Mouse (Mus musculus) stomach, embryonic 14.5 days (tissue): Measurements from ENCODE around the gene Slc17a8. TPM values are rescaled to one million over a fixed set of nuclear protein-coding genes. Genes with fewer than 3 reads are reported as not detected.
"Not testable (repeated sequence)": the region's sequence is repeated elsewhere in the genome, so short reads cannot be mapped to it uniquely, and the experiment has no call there.

Experiments
- ATAC-seq: fragments of 200-750 bp; cut with Nextera tagmentation; 2 replicates; pipeline ENCODE4 v1.8.0; 2017; ENCODE audit warnings: low read depth, moderate TSS enrichment; ENCODE audit not compliant: insufficient number of reproducible peaks, insufficient read depth, low FRiP score
- H3K27ac ChIP-seq: fragments of 300-500 bp; sonication (generic); 2 replicates; pipeline ENCODE4 v1.5.1; 2014; ENCODE audit warnings: mild to moderate bottlenecking, low read length, moderate library complexity, mixed read lengths
- H3K27me3 ChIP-seq: fragments of 300-500 bp; sonication (generic); 2 replicates; pipeline ENCODE4 v1.6.1; 2014; ENCODE audit warnings: low read length, control low read depth, mixed read lengths; ENCODE audit not compliant: control insufficient read depth, insufficient read depth
- H3K36me3 ChIP-seq: fragments of 300-500 bp; sonication (generic); 2 replicates; pipeline ENCODE4 v1.6.1; 2014; ENCODE audit warnings: mild to moderate bottlenecking, control low read depth, low read length, moderate library complexity, mixed read lengths; ENCODE audit not compliant: control insufficient read depth, insufficient read depth
- H3K4me1 ChIP-seq: fragments of 300-500 bp; sonication (generic); 2 replicates; pipeline ENCODE4 v1.6.1; 2014; ENCODE audit warnings: low read length, control low read depth, mixed read lengths; ENCODE audit not compliant: control insufficient read depth, insufficient read depth
- H3K4me2 ChIP-seq: fragments of 300-500 bp; sonication (generic); replicated peaks from 2 replicates; pipeline ENCODE4 v1.6.1; 2014; ENCODE audit warnings: low read depth, low read length, control low read depth
- H3K4me3 ChIP-seq: fragments of 300-500 bp; sonication (generic); 2 replicates; pipeline ENCODE4 v1.5.1; 2014; ENCODE audit warnings: low read depth, low read length, control low read depth
- H3K9ac ChIP-seq: fragments of 300-500 bp; sonication (generic); replicated peaks from 2 replicates; pipeline ENCODE4 v1.6.1; 2014; ENCODE audit warnings: low read depth, mild to moderate bottlenecking, control low read depth, low read length, moderate library complexity, mixed read lengths
- H3K9me3 ChIP-seq: fragments of 300-500 bp; sonication (generic); 2 replicates; pipeline ENCODE4 v1.6.1; 2016; ENCODE audit warnings: low read depth, low read length, control low read depth; ENCODE audit not compliant: control insufficient read depth
- WGBS: fragments of 180-500 bp; shearing (Covaris S2); extraction: QIAGEN DNeasy Blood & Tissue Kit; methylation state at CpG from one replicate; pipeline ENCODE4 v1.1.7; 2014; 5-methylcytosine and 5-hydroxymethylcytosine counted together
- polyA plus RNA-seq: library from polyadenylated mRNA; unstranded; fragments of >200 nt; fragmentation: Nextera tagmentation; extraction: Ambion mirVana; gene quantifications from 2 replicates; pipeline ENCODE4 v1.2.1, GENCODE M21; 2014

Slc17a8 gene
- not detected in 2 replicates for polyA plus RNA-seq

GRCm38 (mm10) chr10:89621129-89621528 lies at the start of gene Slc17a8:
Slc17a8 (minus strand) TSS chr10:89621253.
- Histone ChIP-seq H3K9ac (no peak within 1 kb of the TSS), H3K4me3 (no peak within 1 kb of the TSS), H3K27me3 (no peaks in the 10 kb centered on the region), H3K9me3 (no peaks in the 10 kb centered on the region), H3K4me1 (no peaks in the 10 kb centered on the region), H3K4me2 (no peak within 1 kb of the TSS), H3K36me3 (no peaks in the 10 kb centered on the region), H3K27ac (no peak within 1 kb of the TSS)
- 37% methylated on average over 7 of the region's 7 CpGs for WGBS
- ATAC-seq, result no peak

DNA sequence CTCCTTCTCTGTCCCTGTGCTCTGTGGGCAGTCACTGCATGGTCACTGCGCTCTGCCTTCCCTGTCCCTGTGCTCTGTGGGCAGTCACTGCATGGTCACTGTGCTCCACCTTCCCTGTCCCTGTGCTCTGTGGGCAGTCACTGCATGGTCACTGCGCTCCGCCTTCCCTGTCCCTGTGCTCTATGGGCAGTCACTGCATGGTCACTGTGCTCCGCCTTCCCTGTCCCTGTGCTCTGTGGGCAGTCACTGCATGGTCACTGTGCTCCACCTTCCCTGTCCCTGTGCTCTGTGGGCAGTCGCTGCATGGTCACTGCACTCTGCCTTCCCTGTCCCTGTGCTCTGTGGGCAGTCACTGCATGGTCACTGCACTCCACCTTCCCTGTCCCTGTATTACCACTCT lies 49.3 kb upstream of the Slc17a8 start:
- H3K27me3 ChIP-seq, ATAC-seq, H3K4me3 ChIP-seq, H3K4me2 ChIP-seq, H3K4me1 ChIP-seq, H3K9ac ChIP-seq, H3K36me3 ChIP-seq, H3K9me3 ChIP-seq, H3K27ac ChIP-seq: not testable (repeated sequence)
- WGBS, result 91% methylated on average over 5 of the region's 5 CpGs

GRCm38 (mm10) chr10:89667571-89667970 lies 46.5 kb upstream of the Slc17a8 start:
- WGBS, result 83% methylated on average over 7 of the region's 7 CpGs
- H3K4me1 ChIP-seq, result no peaks in the 10 kb centered on the region

DNA sequence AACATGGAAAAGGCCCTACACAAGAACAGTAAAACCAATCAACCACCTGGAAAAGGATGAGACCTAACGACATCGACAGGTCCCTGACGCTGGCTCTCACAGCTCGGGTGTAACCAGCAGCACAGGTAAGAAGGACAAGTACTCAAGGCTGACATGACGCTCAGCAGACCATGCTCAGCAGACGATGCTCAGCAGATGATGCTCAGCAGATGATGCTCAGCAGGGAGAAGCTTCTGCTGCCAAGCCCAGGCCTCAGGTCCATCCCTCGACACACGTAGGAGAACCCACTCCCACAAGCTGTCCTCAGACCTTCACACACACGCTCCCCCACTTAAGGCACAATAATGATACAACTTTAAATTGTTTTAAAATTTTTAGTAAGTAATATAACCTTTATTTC lies 44.6 kb upstream of the Slc17a8 start:
- WGBS, result 93% methylated on average over 9 of the region's 9 CpGs
- H3K4me3 ChIP-seq, result no peak overlapping the region
- H3K9me3 ChIP-seq, result no peaks in the 10 kb centered on the region
- H3K4me2 ChIP-seq, result no peak overlapping the region
- H3K4me1 ChIP-seq, result no peaks in the 10 kb centered on the region
- peaks cover 6% of the 10 kb centered on the region; the same call in 1 of the 2 replicates for H3K36me3 ChIP-seq
- no peaks in the 10 kb centered on the region for H3K27me3 ChIP-seq
- H3K9ac ChIP-seq, result no peak overlapping the region
- no peak for ATAC-seq
- H3K27ac ChIP-seq, result no peak overlapping the region

More at GRCm38 (mm10) chr10:89667571-89667970, 46.5 kb upstream of the Slc17a8 start:
- Histone ChIP-seq H3K4me3 (no peak overlapping the region), H3K4me2 (no peak overlapping the region), H3K27ac (no peak overlapping the region), H3K9me3 (no peaks in the 10 kb centered on the region), H3K9ac (no peak overlapping the region), H3K36me3 (no peaks in the 10 kb centered on the region; the same call in 1 of the 2 replicates), H3K27me3 (no peaks in the 10 kb centered on the region)
- no peak for ATAC-seq

DNA sequence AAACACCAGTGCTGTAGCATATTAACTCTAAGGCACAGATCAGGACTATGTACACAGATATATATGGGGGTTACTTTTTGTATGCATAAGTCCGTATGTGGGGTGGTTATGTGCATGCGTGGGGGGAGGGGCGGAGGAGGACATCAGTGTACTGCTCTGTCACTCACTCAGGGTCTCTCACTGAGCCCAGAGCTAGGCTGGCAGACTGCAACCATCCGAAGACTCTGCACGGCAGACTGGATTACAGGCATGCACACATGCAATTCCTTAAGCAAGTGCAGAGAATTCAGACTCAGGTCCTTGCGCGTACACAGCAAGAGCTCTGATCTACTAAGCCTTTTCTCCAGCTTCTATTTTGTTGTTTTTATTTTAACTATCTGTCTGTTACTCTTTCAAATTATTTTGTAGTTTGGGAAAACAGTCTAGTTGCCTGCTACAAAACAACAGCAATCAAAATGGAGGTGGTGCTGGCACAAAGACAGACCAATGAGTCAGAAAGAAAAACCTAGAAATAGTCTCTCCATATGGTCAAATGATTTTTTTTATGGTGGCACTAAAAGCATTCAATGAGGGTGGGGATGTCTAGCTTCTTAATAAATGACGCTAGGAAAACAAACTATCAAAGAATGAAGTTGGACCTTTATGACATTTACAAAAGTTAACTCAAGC lies 44.1 kb upstream of the Slc17a8 start:
- 93% methylated on average over 8 of the region's 8 CpGs for WGBS
- H3K4me3 ChIP-seq, result no peak overlapping the region
- no peak for ATAC-seq

GRCm38 (mm10) chr10:89656366-89656765 lies 35.3 kb upstream of the Slc17a8 start:
- WGBS, result 83% methylated on average over 5 of the region's 5 CpGs
- H3K36me3 ChIP-seq, result peaks cover 27% of the 10 kb centered on the region; the same call in 1 of the 2 replicates

More for the DNA sequence above, 44.1 kb upstream of the Slc17a8 start:
- Histone ChIP-seq H3K27ac (no peak overlapping the region), H3K9ac (no peak overlapping the region), H3K4me1 (no peaks in the 10 kb centered on the region), H3K4me2 (no peak overlapping the region), H3K9me3 (no peaks in the 10 kb centered on the region), H3K36me3 (peaks cover 6% of the 10 kb centered on the region; the same call in 1 of the 2 replicates), H3K27me3 (no peaks in the 10 kb centered on the region)

DNA sequence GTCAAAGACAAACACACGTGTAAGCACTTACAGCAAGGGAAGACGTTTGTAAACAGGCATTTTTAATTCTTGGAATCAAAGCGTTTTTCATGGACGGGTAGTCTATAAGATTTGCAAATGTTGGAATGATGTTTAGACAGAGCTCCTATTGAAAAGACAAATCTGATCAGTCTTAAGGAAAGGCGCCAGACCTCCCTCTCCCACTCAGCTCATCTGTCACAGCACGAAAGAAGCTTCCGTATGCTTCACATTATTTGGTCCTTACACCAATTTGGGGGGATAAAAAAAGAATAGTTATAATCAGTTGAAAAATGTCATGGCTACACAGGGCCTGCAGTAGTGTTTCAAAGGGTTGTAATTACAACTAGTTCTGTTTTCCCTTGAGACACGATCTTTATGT lies 31.9 kb upstream of the Slc17a8 start:
- H3K27ac ChIP-seq, result no peak overlapping the region
- H3K9me3 ChIP-seq, result no peaks in the 10 kb centered on the region
- H3K4me1 ChIP-seq, result no peaks in the 10 kb centered on the region
- no peak overlapping the region for H3K9ac ChIP-seq
- ATAC-seq, result no peak
- peaks cover 24% of the 10 kb centered on the region for H3K36me3 ChIP-seq
- whole genome bisulfite sequencing, result 84% methylated on average over 8 of the region's 8 CpGs
- no peak overlapping the region for H3K4me2 ChIP-seq
- no peak overlapping the region for H3K4me3 ChIP-seq
- H3K27me3 ChIP-seq, result no peaks in the 10 kb centered on the region

More at GRCm38 (mm10) chr10:89656366-89656765, 35.3 kb upstream of the Slc17a8 start:
- Histone ChIP-seq H3K9me3 (no peaks in the 10 kb centered on the region), H3K4me3 (no peak overlapping the region), H3K4me2 (no peak overlapping the region), H3K4me1 (no peaks in the 10 kb centered on the region), H3K9ac (no peak overlapping the region), H3K27ac (no peak overlapping the region), H3K27me3 (no peaks in the 10 kb centered on the region)
- no peak for ATAC-seq

DNA sequence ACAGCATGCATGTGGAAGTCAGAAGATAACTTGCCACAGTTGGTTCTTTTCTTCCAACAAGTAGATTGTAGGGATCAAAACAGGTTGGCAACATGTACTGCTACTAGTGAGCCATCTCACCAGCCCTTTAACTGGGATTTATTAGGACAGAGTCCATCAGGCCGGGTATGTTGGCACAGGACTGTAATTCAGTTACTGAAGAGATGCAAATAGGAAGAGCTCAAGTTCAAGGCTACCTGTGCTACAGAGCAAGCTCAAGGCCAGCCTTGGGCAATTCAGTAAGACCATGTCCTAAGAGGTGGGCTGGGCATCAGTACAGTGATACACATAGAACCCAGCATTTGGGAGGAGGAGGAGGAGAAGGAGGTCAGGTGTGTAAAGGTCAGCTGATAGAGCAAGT lies 30.6 kb upstream of the Slc17a8 start:
- H3K9me3 ChIP-seq, result no peaks in the 10 kb centered on the region
- H3K4me3 ChIP-seq, result no peak overlapping the region
- no peak for ATAC-seq
- peaks cover 24% of the 10 kb centered on the region for H3K36me3 ChIP-seq
- H3K27me3 ChIP-seq, result no peaks in the 10 kb centered on the region
- no peaks in the 10 kb centered on the region for H3K4me1 ChIP-seq
- no peak overlapping the region for H3K9ac ChIP-seq
- 84% methylated on average over 1 of the region's 1 CpGs for WGBS
- no peak overlapping the region for H3K4me2 ChIP-seq
- H3K27ac ChIP-seq, result no peak overlapping the region

DNA sequence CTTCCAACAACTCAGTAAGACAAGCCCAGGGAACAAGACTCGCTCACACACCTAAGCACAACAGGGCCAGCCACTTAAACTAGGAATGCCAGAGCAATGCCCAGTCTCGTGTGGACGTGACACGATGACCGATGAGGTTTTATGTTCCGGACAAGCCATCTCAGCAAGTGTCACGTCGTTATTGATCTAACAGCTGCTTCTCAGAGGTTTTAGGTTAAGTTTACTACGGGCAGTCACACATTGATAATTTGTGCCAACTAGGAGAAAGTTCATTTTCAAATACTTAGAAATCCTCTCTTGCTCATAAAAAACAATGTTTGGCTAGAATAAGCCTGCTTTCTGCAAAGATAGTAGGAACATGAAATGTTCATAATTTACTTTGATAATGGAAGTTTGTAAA lies 25.9 kb upstream of the Slc17a8 start:
- peaks cover 24% of the 10 kb centered on the region for H3K36me3 ChIP-seq

More for the DNA sequence above, 25.9 kb upstream of the Slc17a8 start:
- Histone ChIP-seq H3K27me3 (no peaks in the 10 kb centered on the region), H3K4me3 (no peak overlapping the region), H3K27ac (no peak overlapping the region), H3K4me1 (no peaks in the 10 kb centered on the region), H3K9ac (no peak overlapping the region), H3K9me3 (no peaks in the 10 kb centered on the region), H3K4me2 (no peak overlapping the region)
- no peak for ATAC-seq
- 87% methylated on average over 9 of the region's 9 CpGs for WGBS
